Mouse (Mus musculus) forebrain, embryonic 15.5 days (tissue): ENCODE measurements around the gene Garnl3. TPM values are rescaled to one million over a fixed set of nuclear protein-coding genes. Genes with fewer than 3 reads are reported as not detected.

Source experiments
- ATAC-seq: fragments of 200-750 bp; cut with Nextera tagmentation; replicated peaks from 2 replicates; pipeline ENCODE4 v1.8.0; 2017; ENCODE audit warnings: mild to moderate bottlenecking, moderate TSS enrichment, moderate library complexity
- H3K27ac ChIP-seq: fragments of 300-500 bp; sonication (generic); replicated peaks from 2 replicates; pipeline ENCODE4 v1.5.1; 2015; ENCODE audit warnings: mild to moderate bottlenecking, inconsistent platforms
- H3K27me3 ChIP-seq: fragments of 300-500 bp; sonication (generic); 2 replicates; pipeline ENCODE4 v1.6.1; 2015; ENCODE audit warnings: inconsistent platforms
- H3K36me3 ChIP-seq: fragments of 300-500 bp; sonication (generic); 2 replicates; pipeline ENCODE4 v1.6.1; 2015; ENCODE audit warnings: mild to moderate bottlenecking, inconsistent platforms
- H3K4me1 ChIP-seq: fragments of 300-500 bp; sonication (generic); 2 replicates; pipeline ENCODE4 v1.6.1; 2015; ENCODE audit warnings: inconsistent platforms
- H3K4me2 ChIP-seq: fragments of 300-500 bp; sonication (generic); replicated peaks from 2 replicates; pipeline ENCODE4 v1.6.1; 2015; ENCODE audit warnings: mild to moderate bottlenecking, inconsistent platforms
- H3K4me3 ChIP-seq: fragments of 300-500 bp; sonication (generic); 2 replicates; pipeline ENCODE4 v1.5.1; 2015; ENCODE audit warnings: mild to moderate bottlenecking, inconsistent platforms
- H3K9ac ChIP-seq: fragments of 300-500 bp; sonication (generic); replicated peaks from 2 replicates; pipeline ENCODE4 v1.6.1; 2015; ENCODE audit warnings: mild to moderate bottlenecking, inconsistent platforms
- H3K9me3 ChIP-seq: fragments of 300-500 bp; sonication (generic); 2 replicates; pipeline ENCODE4 v1.6.1; 2016; ENCODE audit warnings: inconsistent platforms
- WGBS: fragments of 180-500 bp; shearing (Covaris S2); methylation state at CpG from one replicate; pipeline ENCODE4 v1.1.7; 2015; ENCODE audit warnings: mixed read lengths; 5-methylcytosine and 5-hydroxymethylcytosine counted together
- polyA plus RNA-seq: library from polyadenylated mRNA; unstranded; fragments of >200 nt; fragmentation: Nextera tagmentation; extraction: Ambion mirVana; gene quantifications from 2 replicates; pipeline ENCODE4 v1.2.1, GENCODE M21; 2015

Garnl3 gene
- polyA plus RNA-seq, 1 experiment from 2014 or later = 28.1 TPM

DNA sequence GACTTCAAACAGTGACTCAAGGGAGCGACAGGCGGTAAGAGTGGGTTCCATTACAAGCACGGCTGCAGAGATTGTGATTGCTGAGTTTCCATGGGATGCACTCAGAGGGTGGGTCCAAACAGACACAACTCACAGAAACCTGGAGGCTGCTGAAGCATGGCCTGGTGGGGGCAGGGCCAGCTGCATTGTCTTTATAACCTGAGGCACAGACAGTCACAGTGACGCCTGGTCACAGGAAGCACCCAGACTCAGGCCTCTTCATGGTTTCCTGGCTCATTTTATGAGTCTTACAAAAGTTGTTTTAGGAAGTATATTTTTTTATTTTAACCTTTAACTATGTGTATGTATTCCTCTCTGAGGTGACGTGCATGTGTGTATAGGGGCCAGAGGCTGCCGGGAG lies 38.0 kb upstream of the Garnl3 start:
- peaks cover 12% of the 10 kb centered on the region for H3K4me1 ChIP-seq
- ATAC-seq = no peak
- H3K4me2 ChIP-seq = no peak overlapping the region
- no peak overlapping the region for H3K27ac ChIP-seq
- no peak overlapping the region for H3K4me3 ChIP-seq
- no peaks in the 10 kb centered on the region for H3K9me3 ChIP-seq
- H3K36me3 ChIP-seq = peaks cover 26% of the 10 kb centered on the region
- WGBS = 90% methylated on average over 6 of the region's 6 CpGs
- no peaks in the 10 kb centered on the region for H3K27me3 ChIP-seq
- H3K9ac ChIP-seq = no peak overlapping the region

DNA sequence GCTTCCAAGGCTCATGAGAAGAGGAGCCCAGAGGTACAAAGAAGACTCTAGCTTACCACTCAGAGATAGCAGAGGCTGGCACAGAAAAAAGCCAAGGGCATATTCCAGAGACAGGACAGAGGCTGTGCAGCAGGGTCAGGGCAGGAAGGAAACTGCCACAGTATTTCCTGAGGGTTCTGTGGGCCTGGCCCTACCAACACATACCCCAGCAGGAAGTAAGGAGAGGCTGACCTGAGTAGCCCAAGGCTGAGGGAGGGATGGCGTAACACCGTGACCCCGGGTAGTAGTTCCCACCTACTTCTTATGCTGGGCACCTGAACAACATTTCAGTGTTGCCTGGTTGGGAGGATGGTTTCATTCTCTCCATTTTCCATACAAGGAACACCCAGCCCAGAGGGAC lies 35.6 kb upstream of the Garnl3 start:
- H3K4me2 ChIP-seq = no peak overlapping the region
- H3K27ac ChIP-seq = no peak overlapping the region
- H3K9me3 ChIP-seq = no peaks in the 10 kb centered on the region
- WGBS = 96% methylated on average over 3 of the region's 3 CpGs
- peaks cover 12% of the 10 kb centered on the region for H3K4me1 ChIP-seq
- ATAC-seq = no peak
- no peaks in the 10 kb centered on the region for H3K27me3 ChIP-seq
- H3K9ac ChIP-seq = no peak overlapping the region
- H3K36me3 ChIP-seq = peaks cover 11% of the 10 kb centered on the region
- H3K4me3 ChIP-seq = no peak overlapping the region

DNA sequence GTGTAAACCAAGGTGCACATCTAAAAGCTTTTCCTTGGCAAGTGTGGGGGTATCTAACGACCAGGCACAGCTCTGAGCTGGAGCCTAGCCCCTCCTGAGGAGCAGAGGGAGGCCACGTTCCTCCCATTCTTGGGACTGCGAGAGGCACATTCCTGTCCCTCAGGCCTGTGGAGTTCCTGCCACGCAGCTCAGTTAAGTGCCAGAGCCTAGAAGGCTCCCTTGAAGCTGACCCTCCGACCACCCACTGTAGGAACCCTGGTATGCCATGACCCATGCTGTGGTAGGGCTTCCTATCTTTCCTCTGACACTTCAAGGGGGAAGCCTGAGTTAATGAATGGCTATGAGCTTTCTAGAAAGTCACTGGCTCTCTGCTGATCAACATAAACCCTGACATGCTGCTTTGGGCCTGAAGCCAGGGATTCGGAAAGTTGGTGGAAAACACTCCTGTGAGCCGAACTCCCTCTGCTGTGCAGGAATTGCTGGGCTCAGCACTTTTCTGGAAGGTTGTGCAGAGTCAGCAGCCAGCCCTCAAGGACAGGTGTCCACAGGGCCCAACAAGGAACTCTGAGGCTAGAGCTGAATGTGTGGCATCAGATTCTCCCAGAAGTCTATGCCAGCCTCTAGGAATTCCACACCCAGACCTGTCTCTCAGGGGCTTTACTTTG lies 34.4 kb upstream of the Garnl3 start:
- Histone ChIP-seq H3K9me3 (no peaks in the 10 kb centered on the region), H3K27me3 (no peaks in the 10 kb centered on the region), H3K4me1 (peaks cover 5% of the 10 kb centered on the region), H3K4me2 (no peak overlapping the region), H3K27ac (peak overlapping the region; percentile 11; the same call in 1 of the 2 replicates), H3K36me3 (peaks cover 11% of the 10 kb centered on the region; the same call in 1 of the 2 replicates), H3K9ac (no peak overlapping the region), H3K4me3 (no peak overlapping the region)
- ATAC-seq = no peak
- 62% methylated on average over 7 of the region's 7 CpGs for WGBS

DNA sequence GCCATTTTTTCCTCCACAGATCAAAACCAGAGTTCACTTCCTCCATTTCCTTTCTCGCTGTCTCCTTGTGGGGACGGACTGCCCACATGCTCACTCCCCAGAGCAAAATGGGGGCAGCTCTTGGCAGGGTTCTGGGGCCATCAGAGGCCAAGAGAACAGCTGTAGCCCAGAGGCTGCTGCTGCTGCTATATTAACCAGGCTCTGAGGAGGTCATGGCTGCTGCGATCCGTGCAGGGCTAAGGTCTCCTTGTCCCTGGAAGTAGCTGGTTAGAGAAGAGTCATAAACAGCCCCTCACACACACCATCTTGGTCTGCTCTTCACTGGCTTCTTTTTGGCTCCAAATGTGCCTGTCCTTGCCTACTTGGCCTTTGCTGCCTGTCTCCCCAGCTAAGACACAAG lies 33.8 kb upstream of the Garnl3 start:
- Histone ChIP-seq H3K9me3 (no peaks in the 10 kb centered on the region), H3K27ac (peak overlapping the region; percentile 11), H3K4me1 (no peaks in the 10 kb centered on the region), H3K36me3 (peaks cover 11% of the 10 kb centered on the region; the same call in 1 of the 2 replicates), H3K4me3 (no peak overlapping the region), H3K4me2 (no peak overlapping the region), H3K9ac (no peak overlapping the region), H3K27me3 (no peaks in the 10 kb centered on the region)
- no peak for ATAC-seq
- WGBS = 92% methylated on average over 4 of the region's 4 CpGs

DNA sequence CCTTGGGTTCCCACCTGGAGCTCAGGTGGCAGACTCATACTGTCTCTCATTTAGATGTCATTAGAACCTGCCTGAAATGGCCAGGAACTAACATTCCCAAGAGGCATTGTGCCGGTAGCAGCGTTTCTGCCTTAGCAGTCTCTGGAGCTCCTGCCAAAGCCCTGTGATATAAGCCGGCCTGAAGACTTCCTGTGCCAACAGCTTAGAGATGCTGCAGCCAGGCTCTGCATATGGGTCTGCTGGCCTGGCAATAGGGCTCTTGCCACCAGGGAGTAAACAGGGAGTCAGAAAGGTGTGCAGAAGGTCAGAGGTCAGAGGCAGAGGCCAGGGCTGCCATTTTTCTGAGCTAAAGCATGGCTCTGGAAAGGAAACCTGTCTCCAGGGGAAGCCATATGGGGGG lies 33.2 kb upstream of the Garnl3 start:
- H3K27me3 ChIP-seq = no peaks in the 10 kb centered on the region
- 70% methylated on average over 3 of the region's 3 CpGs for WGBS
- H3K9ac ChIP-seq = no peak overlapping the region
- H3K4me1 ChIP-seq = no peaks in the 10 kb centered on the region
- H3K4me3 ChIP-seq = no peak overlapping the region
- no peaks in the 10 kb centered on the region for H3K9me3 ChIP-seq
- no peak overlapping the region for H3K4me2 ChIP-seq
- 0 out of 2 replicates have a peak overlapping the region, but pooled peaks have one; percentile 11 for H3K27ac ChIP-seq
- peaks cover 10% of the 10 kb centered on the region for H3K36me3 ChIP-seq
- ATAC-seq = no peak

DNA sequence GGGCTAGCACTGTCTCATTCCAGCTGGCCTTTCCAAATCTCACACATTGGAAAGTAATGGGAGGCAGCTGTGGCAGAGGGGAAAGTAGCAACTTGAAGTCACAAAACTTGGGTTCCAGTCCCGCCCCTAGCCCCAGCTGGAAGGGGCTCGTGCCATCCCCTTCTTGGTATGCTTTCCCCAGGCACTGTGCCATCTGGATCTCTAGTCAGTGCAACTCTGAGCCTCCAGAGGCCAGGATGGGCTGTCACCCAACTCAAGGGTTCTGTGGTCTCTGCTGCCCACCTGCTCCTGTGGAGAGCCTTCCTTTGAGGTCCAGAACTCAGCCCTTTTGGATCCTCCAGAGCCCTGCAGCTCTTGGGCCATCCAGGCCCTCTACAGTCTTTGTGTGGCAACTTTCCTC lies 30.7 kb upstream of the Garnl3 start:
- Histone ChIP-seq H3K27me3 (no peaks in the 10 kb centered on the region), H3K27ac (no peak overlapping the region), H3K4me2 (no peak overlapping the region), H3K36me3 (peaks cover 12% of the 10 kb centered on the region; the same call in 1 of the 2 replicates), H3K9me3 (no peaks in the 10 kb centered on the region), H3K4me1 (no peaks in the 10 kb centered on the region), H3K9ac (no peak overlapping the region), H3K4me3 (no peak overlapping the region)
- WGBS = 75% methylated on average over 2 of the region's 2 CpGs
- ATAC-seq = no peak

DNA sequence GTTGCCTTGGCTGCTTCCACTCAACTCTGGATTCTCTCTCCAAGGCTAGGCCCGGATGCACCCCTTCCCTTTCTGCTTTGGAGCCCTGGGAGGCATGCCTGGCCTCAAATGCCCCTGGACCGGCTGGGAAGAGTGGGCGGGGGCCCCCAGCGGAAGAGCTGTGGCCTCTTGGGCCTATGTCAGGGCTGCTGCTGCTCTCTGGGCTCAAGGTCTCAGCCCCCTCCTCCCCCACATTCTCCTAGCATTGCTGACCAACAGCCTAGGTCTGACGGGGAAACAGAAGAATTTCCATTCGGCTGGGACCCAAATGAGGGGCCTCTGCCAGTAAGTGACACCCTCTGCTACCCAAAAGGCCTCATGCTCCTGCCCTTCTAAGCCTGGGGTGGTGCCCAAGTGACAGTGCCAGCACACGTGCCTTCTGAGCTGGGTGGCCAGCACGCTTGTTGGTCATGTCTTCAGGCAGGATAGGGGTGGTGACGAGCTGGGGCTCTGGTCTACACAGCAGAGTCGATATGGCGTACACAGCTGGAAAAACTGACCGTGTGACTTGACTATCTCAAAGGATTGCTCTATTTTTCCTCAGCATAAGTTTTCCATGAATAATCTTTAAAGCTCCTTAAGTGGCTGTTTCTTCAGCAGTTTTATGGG lies 29.0 kb upstream of the Garnl3 start:
- WGBS = 83% methylated on average over 12 of the region's 12 CpGs
- H3K36me3 ChIP-seq = peaks cover 14% of the 10 kb centered on the region; the same call in 1 of the 2 replicates
- ATAC-seq = no peak

DNA sequence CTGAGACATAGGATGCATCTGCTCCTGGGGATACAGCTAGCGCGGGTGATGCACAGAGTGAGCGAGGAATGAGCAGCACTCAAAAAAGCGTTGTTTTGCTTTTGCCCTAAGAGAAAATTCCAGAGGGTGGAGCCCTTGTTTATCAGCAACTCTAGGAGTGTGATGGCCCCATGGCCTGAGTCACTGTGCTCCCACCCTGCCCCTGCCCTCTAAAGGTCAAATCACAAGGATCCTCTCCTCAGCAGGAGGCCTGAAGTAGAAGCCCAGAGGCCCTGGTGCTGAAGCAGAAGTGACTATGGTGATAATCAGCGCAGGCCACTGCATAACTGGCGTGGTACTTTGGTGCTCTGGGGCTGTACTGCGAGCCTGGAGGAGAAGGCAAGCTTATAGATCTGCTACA lies 28.1 kb upstream of the Garnl3 start:
- no peak overlapping the region for H3K4me2 ChIP-seq
- no peaks in the 10 kb centered on the region for H3K9me3 ChIP-seq
- peaks cover 14% of the 10 kb centered on the region; the same call in 1 of the 2 replicates for H3K36me3 ChIP-seq
- 94% methylated on average over 7 of the region's 7 CpGs for WGBS
- no peak overlapping the region for H3K9ac ChIP-seq
- H3K4me1 ChIP-seq = no peaks in the 10 kb centered on the region
- ATAC-seq = no peak
- H3K4me3 ChIP-seq = no peak overlapping the region
- no peak overlapping the region for H3K27ac ChIP-seq
- H3K27me3 ChIP-seq = no peaks in the 10 kb centered on the region

More for the DNA sequence above, 29.0 kb upstream of the Garnl3 start:
- Histone ChIP-seq H3K4me3 (no peak overlapping the region), H3K4me2 (no peak overlapping the region), H3K27ac (no peak overlapping the region), H3K9ac (no peak overlapping the region), H3K4me1 (no peaks in the 10 kb centered on the region), H3K9me3 (no peaks in the 10 kb centered on the region), H3K27me3 (no peaks in the 10 kb centered on the region)

DNA sequence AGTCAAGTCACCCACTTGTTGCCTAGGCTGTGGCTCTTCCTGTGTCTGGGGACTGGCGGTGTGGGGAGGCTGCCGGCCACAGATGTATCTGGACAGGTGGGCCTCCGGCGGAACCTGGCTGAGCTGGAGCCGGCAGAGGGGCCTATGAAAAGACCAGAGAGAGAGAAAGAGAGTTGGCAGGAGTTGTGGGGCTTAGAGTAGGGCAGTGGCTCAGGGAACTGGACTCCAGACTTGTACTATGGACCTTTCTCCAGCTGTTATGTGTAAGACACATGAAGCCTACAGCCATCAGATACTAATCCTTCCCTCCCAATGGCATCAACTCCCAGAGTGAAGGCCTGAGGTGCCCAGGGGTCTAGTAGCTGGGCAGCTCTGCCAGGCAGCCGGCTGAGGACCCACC lies 27.4 kb upstream of the Garnl3 start:
- 96% methylated on average over 6 of the region's 6 CpGs for whole genome bisulfite sequencing
- H3K36me3 ChIP-seq = peaks cover 18% of the 10 kb centered on the region; the same call in 1 of the 2 replicates
- no peaks in the 10 kb centered on the region for H3K27me3 ChIP-seq
- no peak overlapping the region for H3K4me3 ChIP-seq
- no peaks in the 10 kb centered on the region for H3K4me1 ChIP-seq
- no peak overlapping the region for H3K27ac ChIP-seq
- ATAC-seq = no peak
- H3K9ac ChIP-seq = no peak overlapping the region
- H3K4me2 ChIP-seq = no peak overlapping the region
- no peaks in the 10 kb centered on the region for H3K9me3 ChIP-seq

DNA sequence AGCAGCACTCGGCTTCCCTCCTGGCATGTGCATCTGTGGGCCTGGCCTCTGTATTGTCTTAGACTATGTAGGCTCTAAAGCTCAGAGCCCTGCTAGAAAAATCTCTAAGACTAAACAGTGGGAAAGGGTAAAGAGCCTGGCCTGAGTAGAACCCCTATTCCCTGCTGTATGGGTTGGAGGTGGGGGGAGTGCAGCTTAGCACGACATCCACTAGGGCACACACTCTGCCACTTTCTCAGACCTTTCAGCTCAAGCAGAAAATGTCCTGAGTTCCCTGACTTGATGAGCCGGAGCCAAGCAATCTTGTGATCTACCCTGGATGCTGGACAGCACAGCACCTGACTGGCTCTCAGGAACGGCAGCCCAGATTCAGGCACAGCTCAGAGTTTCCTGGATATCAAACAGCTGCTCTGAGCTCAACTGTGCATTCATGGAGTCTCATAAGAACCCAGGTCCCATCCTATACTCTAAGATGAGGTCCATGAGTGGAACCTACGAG lies 24.9 kb upstream of the Garnl3 start:
- Histone ChIP-seq H3K9me3 (no peaks in the 10 kb centered on the region), H3K27me3 (no peaks in the 10 kb centered on the region), H3K4me3 (no peak overlapping the region), H3K27ac (no peak overlapping the region), H3K4me1 (no peaks in the 10 kb centered on the region), H3K4me2 (no peak overlapping the region), H3K36me3 (peaks cover 23% of the 10 kb centered on the region; the same call in 1 of the 2 replicates), H3K9ac (no peak overlapping the region)
- no peak for ATAC-seq
- WGBS = 80% methylated on average over 5 of the region's 5 CpGs

DNA sequence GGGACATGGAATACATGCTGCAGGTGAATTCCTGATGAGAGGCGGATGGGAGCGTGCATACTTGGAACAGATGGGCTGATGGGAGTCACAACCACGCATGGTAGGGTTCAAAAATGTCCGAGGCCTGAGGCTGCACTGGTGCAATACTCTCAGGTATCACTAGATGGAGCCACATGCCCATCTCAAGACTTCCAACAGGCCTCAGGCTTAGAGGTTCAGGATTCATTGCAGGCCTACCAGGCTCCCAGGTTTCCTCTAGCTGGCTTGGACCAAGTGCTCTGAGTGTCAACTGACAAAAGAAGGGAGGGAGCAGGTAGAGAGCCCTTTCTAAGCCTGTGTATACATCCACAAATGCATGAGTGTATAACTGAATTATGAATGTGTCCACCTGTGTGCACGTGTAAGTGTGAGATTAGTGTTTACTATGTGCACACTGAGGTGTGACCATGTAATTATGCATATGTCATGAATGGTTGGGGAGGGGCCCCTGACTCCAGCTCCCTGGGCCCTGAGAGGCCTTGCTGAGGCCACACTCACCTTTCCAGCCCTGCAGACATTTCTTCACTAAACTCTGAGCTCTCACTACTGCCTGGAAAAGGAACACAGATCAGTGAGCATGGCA lies 23.4 kb upstream of the Garnl3 start:
- Histone ChIP-seq H3K4me3 (no peak overlapping the region), H3K27ac (no peak overlapping the region), H3K4me2 (no peak overlapping the region), H3K27me3 (no peaks in the 10 kb centered on the region), H3K9ac (no peak overlapping the region), H3K4me1 (no peaks in the 10 kb centered on the region), H3K36me3 (peaks cover 23% of the 10 kb centered on the region; the same call in 1 of the 2 replicates), H3K9me3 (no peaks in the 10 kb centered on the region)
- ATAC-seq = peak; percentile 65
- 22% methylated on average over 5 of the region's 5 CpGs for WGBS

DNA sequence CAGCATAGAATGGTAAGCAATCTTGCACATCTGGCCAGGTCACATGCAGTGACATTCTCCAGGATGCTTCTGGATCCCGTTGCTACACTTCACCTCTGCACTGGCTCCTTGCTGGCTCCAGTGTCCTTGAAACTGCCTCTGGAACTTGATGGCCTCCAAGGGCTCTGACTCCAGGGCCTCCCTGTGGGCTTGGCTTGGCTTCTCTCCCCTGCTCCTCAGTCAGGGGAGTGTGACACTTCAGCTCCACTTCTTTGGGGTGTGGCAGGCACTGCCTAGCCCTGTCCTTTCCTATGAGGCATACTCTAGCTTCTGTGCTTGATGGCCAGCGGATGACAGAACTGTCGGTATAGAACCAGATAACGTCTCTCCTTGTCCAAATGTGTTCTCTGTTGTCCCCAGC lies 15.5 kb upstream of the Garnl3 start:
- no peak for ATAC-seq
- Histone ChIP-seq H3K27me3 (no peaks in the 10 kb centered on the region), H3K9ac (no peak overlapping the region), H3K4me2 (no peak overlapping the region), H3K4me3 (no peak overlapping the region), H3K9me3 (no peaks in the 10 kb centered on the region), H3K4me1 (no peaks in the 10 kb centered on the region), H3K36me3 (peaks cover 10% of the 10 kb centered on the region; the same call in 1 of the 2 replicates), H3K27ac (no peak overlapping the region)
- WGBS = 90% methylated on average over 4 of the region's 4 CpGs
